8 mouse cellular contexts compared by ENCODE assay signal in genomic region chr8:119832931-119833330, GRCm38 (mm10). TPM values are rescaled to one million over a fixed set of nuclear protein-coding genes. Genes with fewer than 3 reads are reported as not detected.
DNase-seq lines count a peak whose midpoint lies in the region; ATAC-seq lines count a peak whose summit lies in the region.

No protein-coding gene starts in this region.

- H3K4me3 ChIP-seq in heart, embryonic 16.5 days (ENCODE audit: low read length) = no peak overlapping the region
- no peak overlapping the region for H3K4me3 ChIP-seq in forebrain, embryonic 13.5 days
- H3K4me3 ChIP-seq in midbrain, embryonic 14.5 days (replicated peaks; ENCODE audit: low read depth, low read length) = no peak overlapping the region

- H3K36me3 ChIP-seq in heart, embryonic 16.5 days (ENCODE audit: control insufficient read depth, insufficient read depth) = no peaks in the 10 kb centered on the region
- peaks cover 10% of the 10 kb centered on the region; the same call in 1 of the 2 replicates for H3K36me3 ChIP-seq in forebrain, embryonic 13.5 days (ENCODE audit: poor library complexity, severe bottlenecking)
- 0 out of 2 replicates have a peak, but pooled peaks cover 7% of the 10 kb centered on the region for H3K36me3 ChIP-seq in midbrain, embryonic 14.5 days (ENCODE audit: control insufficient read depth, insufficient read depth, low read length)

- H3K9ac ChIP-seq in heart, embryonic 16.5 days (ENCODE audit: low read length) = no peak overlapping the region
- H3K9ac ChIP-seq in forebrain, embryonic 13.5 days = peak overlapping the region; percentile 37
- H3K9ac ChIP-seq in midbrain, embryonic 14.5 days (replicated peaks; ENCODE audit: low read length) = no peak overlapping the region

- no peak for DNase-seq in heart, postnatal 14 days
- peak; percentile 79 for DNase-seq in ES-CJ7 (ENCODE audit: low read depth, low spot score)
- no peak for DNase-seq in midbrain, embryonic 14.5 days
- no peak for DNase-seq in right cerebral cortex, adult 2 months (ENCODE audit: low spot score in 2 of 2)
- no peak for DNase-seq in gastrocnemius, postnatal 36 days
- DNase-seq in right cerebral cortex, postnatal 14 days = no peak

- no peak for ATAC-seq in heart, embryonic 16.5 days (replicated peaks; ENCODE audit: extremely low read depth, insufficient read depth, low FRiP score)
- ATAC-seq in forebrain, embryonic 13.5 days = no peak
- no peak for ATAC-seq in midbrain, embryonic 14.5 days (ENCODE audit: low FRiP score, low TSS enrichment)

- WGBS in heart, embryonic 16.5 days = 48% methylated on average over 5 of the region's 5 CpGs
- WGBS in forebrain, embryonic 13.5 days = 11% methylated on average over 5 of the region's 5 CpGs
- WGBS in midbrain, embryonic 14.5 days = 6% methylated on average over 5 of the region's 5 CpGs

- H3K9me3 ChIP-seq in heart, embryonic 16.5 days (replicated peaks; ENCODE audit: control insufficient read depth, low read length) = no peaks in the 10 kb centered on the region
- H3K9me3 ChIP-seq in forebrain, embryonic 13.5 days (replicated peaks) = no peaks in the 10 kb centered on the region
- no peaks in the 10 kb centered on the region for H3K9me3 ChIP-seq in midbrain, embryonic 14.5 days (ENCODE audit: control insufficient read depth, low read length)

- H3K27ac ChIP-seq in heart, embryonic 16.5 days (ENCODE audit: low read length) = peak overlapping the region; percentile 37; the same call in 1 of the 2 replicates
- H3K27ac ChIP-seq in forebrain, embryonic 13.5 days = peak overlapping the region; percentile 75; the same call in 1 of the 2 replicates
- H3K27ac ChIP-seq in midbrain, embryonic 14.5 days (replicated peaks; ENCODE audit: low read depth, low read length) = peak overlapping the region; percentile 37; the same call in 1 of the 2 replicates

- intact Hi-C loops in heart, postnatal 14 days (cut with DNase I) = no loop called here
- intact Hi-C loops in gastrocnemius, postnatal 36 days (cut with DNase I) = no loop called here

- peak overlapping the region; percentile 8; the same call in 1 of the 2 replicates for H3K4me2 ChIP-seq in heart, embryonic 16.5 days (ENCODE audit: low read depth, low read length)
- no peak overlapping the region; the same call in 1 of the 2 replicates for H3K4me2 ChIP-seq in forebrain, embryonic 13.5 days
- H3K4me2 ChIP-seq in midbrain, embryonic 14.5 days (ENCODE audit: low read length) = peak overlapping the region; percentile 15; the same call in 1 of the 2 replicates

- peaks cover 31% of the 10 kb centered on the region for H3K4me1 ChIP-seq in heart, embryonic 16.5 days (ENCODE audit: control insufficient read depth, insufficient read depth, low read length)
- H3K4me1 ChIP-seq in forebrain, embryonic 13.5 days = peaks cover 88% of the 10 kb centered on the region
- H3K4me1 ChIP-seq in midbrain, embryonic 14.5 days (ENCODE audit: control insufficient read depth, insufficient read depth, low read length) = peaks cover 72% of the 10 kb centered on the region

- H3K27me3 ChIP-seq in heart, embryonic 16.5 days (ENCODE audit: control insufficient read depth, insufficient read depth, low read length) = no peaks in the 10 kb centered on the region
- H3K27me3 ChIP-seq in forebrain, embryonic 13.5 days = no peaks in the 10 kb centered on the region
- no peaks in the 10 kb centered on the region for H3K27me3 ChIP-seq in midbrain, embryonic 14.5 days (ENCODE audit: control insufficient read depth, insufficient read depth, low read length)

RNA-seq across cellular contexts. Expression of gene Cotl1, which starts 7.4 kb away (rescaled TPM):
- polyA plus RNA-seq in heart, embryonic 16.5 days (2015; fragmentation: Nextera tagmentation; extraction: Ambion mirVana) = 34.3 and 56.1 TPM in 2 replicates
- total RNA-seq in heart, postnatal 14 days (2021) = 10 to 100 TPM; 26.1 to 29.3 TPM
- polyA plus RNA-seq in forebrain, embryonic 13.5 days (2015; fragmentation: Nextera tagmentation; extraction: Ambion mirVana) = 92.3 and 99.6 TPM in 2 replicates
- polyA plus RNA-seq in midbrain, embryonic 14.5 days (2014; fragmentation: Nextera tagmentation; extraction: Ambion mirVana) = 291 and 381 TPM in 2 replicates
- total RNA-seq in gastrocnemius, postnatal 36 days (2021) = 1 to 10 TPM; 4.8 to 6.6 TPM

RNA-seq across cellular contexts. Expression of gene Klhl36, which starts 29.1 kb away (rescaled TPM):
- polyA plus RNA-seq in heart, embryonic 16.5 days (2015; fragmentation: Nextera tagmentation; extraction: Ambion mirVana) = 10.8 and 11.4 TPM in 2 replicates
- 1 to 10 TPM; 3.7 TPM for total RNA-seq in heart, postnatal 14 days (2021)
- polyA plus RNA-seq in forebrain, embryonic 13.5 days (2015; fragmentation: Nextera tagmentation; extraction: Ambion mirVana) = 10.8 and 12.6 TPM in 2 replicates
- 14.0 and 18.1 TPM in 2 replicates for polyA plus RNA-seq in midbrain, embryonic 14.5 days (2014; fragmentation: Nextera tagmentation; extraction: Ambion mirVana)
- 1 to 10 TPM; 1.0 to 1.4 TPM for total RNA-seq in gastrocnemius, postnatal 36 days (2021)

RNA-seq across cellular contexts. Expression of gene Tldc1, which starts 54.7 kb away (rescaled TPM):
- polyA plus RNA-seq in heart, embryonic 16.5 days (2015; fragmentation: Nextera tagmentation; extraction: Ambion mirVana) = 12.5 and 15.0 TPM in 2 replicates
- 10 to 100 TPM; 11.6 to 14.6 TPM for total RNA-seq in heart, postnatal 14 days (2021)
- polyA plus RNA-seq in forebrain, embryonic 13.5 days (2015; fragmentation: Nextera tagmentation; extraction: Ambion mirVana) = 11.6 and 14.4 TPM in 2 replicates
- 5.8 and 6.3 TPM in 2 replicates for polyA plus RNA-seq in midbrain, embryonic 14.5 days (2014; fragmentation: Nextera tagmentation; extraction: Ambion mirVana)
- total RNA-seq in gastrocnemius, postnatal 36 days (2021) = 1 to 10 TPM; 3.7 to 4.9 TPM
